In genomic region chr2:31206211-31206610, GRCm38 (mm10) we compare ENCODE assay signal across 19 mouse cellular contexts. TPM values are rescaled to one million over a fixed set of nuclear protein-coding genes. Genes with fewer than 3 reads are reported as not detected.
DNase-seq lines count a peak whose midpoint lies in the region; ATAC-seq and TF ChIP-seq lines count a peak whose summit lies in the region.
"Had no signal": no experiment of that assay in that cellular context is flagged by ENCODE, and none has a peak within 500 bp of the region (broad histone marks: within the 10 kb centered on the region; RNA-seq: fewer than 3 reads in every experiment).

No protein-coding gene starts in this region.

- 86% methylated on average over 4 of the region's 4 CpGs for WGBS in heart, embryonic 12.5 days
- WGBS in embryonic facial prominence, embryonic 10.5 days: 89% methylated on average over 4 of the region's 4 CpGs
- 75% methylated on average over 4 of the region's 4 CpGs for WGBS in embryonic facial prominence, embryonic 14.5 days
- WGBS in hindbrain, postnatal 0 days: 44% methylated on average over 4 of the region's 4 CpGs
- 88% methylated on average over 4 of the region's 4 CpGs for WGBS in thymus, adult 2 months

- no peak for ATAC-seq in heart, embryonic 12.5 days (ENCODE audit: insufficient number of reproducible peaks, low FRiP score)
- 0 out of 2 replicates have a peak, but pooled peaks have one; percentile 15 for ATAC-seq in embryonic facial prominence, embryonic 14.5 days (ENCODE audit: low read depth)
- 0 out of 2 replicates have a peak, but pooled peaks have one; percentile 14 for ATAC-seq in hindbrain, postnatal 0 days
- ATAC-seq: CD4-positive, CD25-positive, alpha-beta regulatory T cell, adult 4 months; intestine, postnatal 0 days had no signal

- peaks cover 47% of the 10 kb centered on the region for H3K36me3 ChIP-seq in heart, embryonic 12.5 days
- H3K36me3 ChIP-seq in embryonic facial prominence, embryonic 10.5 days (replicated peaks): peaks cover 66% of the 10 kb centered on the region
- peaks cover 47% of the 10 kb centered on the region for H3K36me3 ChIP-seq in embryonic facial prominence, embryonic 14.5 days (ENCODE audit: control insufficient read depth, insufficient read depth, low read length)
- peaks cover 16% of the 10 kb centered on the region for H3K36me3 ChIP-seq in hindbrain, postnatal 0 days (ENCODE audit: insufficient read depth, low read length)
- H3K36me3 ChIP-seq in thymus, adult 2 months (ENCODE audit: control insufficient read depth, insufficient read depth, low read length): peaks cover 5% of the 10 kb centered on the region; the same call in 1 of the 2 replicates

- no peak for DNase-seq in heart, adult 18-20 months
- DNase-seq in embryonic facial prominence, embryonic 10.5 days (ENCODE audit: low spot score): no peak
- DNase-seq in embryonic facial prominence, embryonic 14.5 days (ENCODE audit: low spot score): peak; percentile 61
- no peak for DNase-seq in hindbrain, postnatal 0 days (ENCODE audit: low spot score)
- no peak for DNase-seq in thymus, adult 2 months
- DNase-seq in urinary bladder, adult 18-20 months (ENCODE audit: low spot score in 2 of 2): no peak
- DNase-seq: cerebellum, adult 11 months; cerebellum, postnatal 25 days; kidney, postnatal 14 days; lung, adult 2 months; spleen, adult 18-20 months; thymus, postnatal 14 days had no signal

- H3K27ac ChIP-seq in heart, embryonic 12.5 days (ENCODE audit: poor library complexity, severe bottlenecking): 0 out of 2 replicates have a peak overlapping the region, but pooled peaks have one; percentile 36
- H3K27ac ChIP-seq in embryonic facial prominence, embryonic 10.5 days (replicated peaks): peak overlapping the region; percentile 26; the same call in 1 of the 2 replicates
- H3K27ac ChIP-seq in embryonic facial prominence, embryonic 14.5 days (replicated peaks; ENCODE audit: low read depth, low read length): no peak overlapping the region
- H3K27ac ChIP-seq in hindbrain, postnatal 0 days: peak overlapping the region; percentile 45; the same call in 1 of the 2 replicates
- H3K27ac ChIP-seq in thymus, adult 2 months (ENCODE audit: control insufficient read depth, insufficient read depth, low read length): no peak overlapping the region
- H3K27ac ChIP-seq: embryonic facial prominence, embryonic 12.5 days; forebrain, embryonic 10.5 days; macrophage; stomach, embryonic 15.5 days had no signal

- no peaks in the 10 kb centered on the region for H3K9me3 ChIP-seq in heart, embryonic 12.5 days (replicated peaks)
- H3K9me3 ChIP-seq in embryonic facial prominence, embryonic 10.5 days: no peaks in the 10 kb centered on the region
- no peaks in the 10 kb centered on the region for H3K9me3 ChIP-seq in embryonic facial prominence, embryonic 14.5 days (ENCODE audit: control insufficient read depth, low read length)
- no peaks in the 10 kb centered on the region for H3K9me3 ChIP-seq in hindbrain, postnatal 0 days (ENCODE audit: low read length)
- H3K9me3 ChIP-seq: embryonic facial prominence, embryonic 12.5 days; forebrain, embryonic 10.5 days; stomach, embryonic 15.5 days had no signal

- no peak overlapping the region for H3K4me2 ChIP-seq in heart, embryonic 12.5 days
- H3K4me2 ChIP-seq in embryonic facial prominence, embryonic 14.5 days (ENCODE audit: low read depth, low read length): no peak overlapping the region
- H3K4me2 ChIP-seq in hindbrain, postnatal 0 days (ENCODE audit: low read depth, low read length): no peak overlapping the region
- H3K4me2 ChIP-seq: embryonic facial prominence, embryonic 12.5 days; stomach, embryonic 15.5 days had no signal

- no peaks in the 10 kb centered on the region for H3K27me3 ChIP-seq in heart, embryonic 12.5 days (replicated peaks)
- H3K27me3 ChIP-seq in embryonic facial prominence, embryonic 10.5 days (replicated peaks; ENCODE audit: low read depth, poor library complexity, severe bottlenecking): no peaks in the 10 kb centered on the region
- H3K27me3 ChIP-seq in embryonic facial prominence, embryonic 14.5 days (replicated peaks; ENCODE audit: control insufficient read depth, insufficient read depth, low read length): no peaks in the 10 kb centered on the region
- no peaks in the 10 kb centered on the region for H3K27me3 ChIP-seq in hindbrain, postnatal 0 days (ENCODE audit: insufficient read depth, low read length)
- no peaks in the 10 kb centered on the region for H3K27me3 ChIP-seq in thymus, adult 2 months (ENCODE audit: control insufficient read depth, insufficient read depth, low read length)
- H3K27me3 ChIP-seq: embryonic facial prominence, embryonic 12.5 days; stomach, embryonic 15.5 days had no signal

- no peak overlapping the region for H3K4me3 ChIP-seq in heart, embryonic 12.5 days
- H3K4me3 ChIP-seq in embryonic facial prominence, embryonic 10.5 days: no peak overlapping the region
- no peak overlapping the region for H3K4me3 ChIP-seq in embryonic facial prominence, embryonic 14.5 days (ENCODE audit: low read depth, low read length)
- no peak overlapping the region for H3K4me3 ChIP-seq in hindbrain, postnatal 0 days (ENCODE audit: low read length)
- no peak overlapping the region for H3K4me3 ChIP-seq in thymus, adult 2 months (ENCODE audit: control insufficient read depth, insufficient read depth, low read length)
- H3K4me3 ChIP-seq: embryonic facial prominence, embryonic 12.5 days; forebrain, embryonic 10.5 days; stomach, embryonic 15.5 days had no signal

- no peak for TF ChIP-seq CTCF in hindbrain, postnatal 0 days (IDR thresholded peaks at IDR 0.05; ENCODE audit: low read depth)
- TF ChIP-seq CTCF in thymus, adult 2 months (IDR thresholded peaks at IDR 0.05; ENCODE audit: borderline replicate concordance, control insufficient read depth, extremely low read depth, insufficient read depth, low read length, poor library complexity): no peak

- H3K4me1 ChIP-seq in heart, embryonic 12.5 days (replicated peaks): peaks cover 85% of the 10 kb centered on the region
- H3K4me1 ChIP-seq in embryonic facial prominence, embryonic 10.5 days: peaks cover 43% of the 10 kb centered on the region
- peaks cover 3% of the 10 kb centered on the region; the same call in 1 of the 2 replicates for H3K4me1 ChIP-seq in embryonic facial prominence, embryonic 14.5 days (ENCODE audit: control insufficient read depth, insufficient read depth, low read length)
- peaks cover 4% of the 10 kb centered on the region; the same call in 1 of the 2 replicates for H3K4me1 ChIP-seq in hindbrain, postnatal 0 days (ENCODE audit: insufficient read depth, low read length)
- no peaks in the 10 kb centered on the region for H3K4me1 ChIP-seq in thymus, adult 2 months (replicated peaks; ENCODE audit: control insufficient read depth, insufficient read depth, low read length)
- H3K4me1 ChIP-seq: stomach, embryonic 15.5 days had no signal

- TF ChIP-seq POLR2A in thymus, adult 2 months (IDR thresholded peaks at IDR 0.05; ENCODE audit: control insufficient read depth, extremely low read depth, insufficient read depth, low read length, poor library complexity): no peak

- 0 out of 2 replicates have a peak overlapping the region, but pooled peaks have one; percentile 22 for H3K9ac ChIP-seq in heart, embryonic 12.5 days
- no peak overlapping the region for H3K9ac ChIP-seq in embryonic facial prominence, embryonic 14.5 days (ENCODE audit: low read depth, low read length)
- no peak overlapping the region for H3K9ac ChIP-seq in hindbrain, postnatal 0 days (replicated peaks; ENCODE audit: low read length)
- H3K9ac ChIP-seq: embryonic facial prominence, embryonic 12.5 days; stomach, embryonic 15.5 days had no signal

RNA-seq across cellular contexts. Expression of gene Ncs1, which starts 39.4 kb away (rescaled TPM):
- 51.7 and 52.8 TPM in 2 replicates for polyA plus RNA-seq in heart, embryonic 12.5 days (2016; fragmentation: Nextera tagmentation; extraction: Ambion mirVana)
- 10 to 100 TPM; 12.2 to 12.7 TPM for total RNA-seq in heart, adult 18-20 months (2021)
- 66.0 and 66.5 TPM in 2 replicates for polyA plus RNA-seq in embryonic facial prominence, embryonic 10.5 days (2016; fragmentation: Nextera tagmentation; extraction: Ambion mirVana)
- 45.6 and 49.2 TPM in 2 replicates for polyA plus RNA-seq in embryonic facial prominence, embryonic 14.5 days (2014; fragmentation: Nextera tagmentation; extraction: Ambion mirVana)
- total RNA-seq in hindbrain, postnatal 0 days (2014; rRNA removed): 185 and 190 TPM in 2 replicates
- 162 and 167 TPM in 2 replicates for polyA plus RNA-seq in hindbrain, postnatal 0 days (2015; fragmentation: Nextera tagmentation; extraction: Ambion mirVana)
- 2.4 and 2.5 TPM in 2 replicates for polyA plus RNA-seq in thymus, adult 2 months (2012; rRNA removed)

RNA-seq across cellular contexts. Expression of gene Gpr107, which starts 54.1 kb away (rescaled TPM):
- polyA plus RNA-seq in heart, embryonic 12.5 days (2016; fragmentation: Nextera tagmentation; extraction: Ambion mirVana): 37.4 and 40.4 TPM in 2 replicates
- 10 to 100 TPM; 26.2 to 27.4 TPM for total RNA-seq in heart, adult 18-20 months (2021)
- polyA plus RNA-seq in embryonic facial prominence, embryonic 10.5 days (2016; fragmentation: Nextera tagmentation; extraction: Ambion mirVana): 28.7 and 32.4 TPM in 2 replicates
- polyA plus RNA-seq in embryonic facial prominence, embryonic 14.5 days (2014; fragmentation: Nextera tagmentation; extraction: Ambion mirVana): 27.4 and 28.6 TPM in 2 replicates
- total RNA-seq in hindbrain, postnatal 0 days (2014; rRNA removed): 49.3 and 52.9 TPM in 2 replicates
- polyA plus RNA-seq in hindbrain, postnatal 0 days (2015; fragmentation: Nextera tagmentation; extraction: Ambion mirVana): 28.2 and 31.9 TPM in 2 replicates
- 33.2 and 34.6 TPM in 2 replicates for polyA plus RNA-seq in thymus, adult 2 months (2012; rRNA removed)

Comparison
In these comparisons a context has a peak if more than half of its experiments do, and no peak if none do; other contexts are left out.
1. H3K27ac ChIP-seq: peak in heart, embryonic 12.5 days (single experiment), embryonic facial prominence, embryonic 10.5 days (single experiment) and hindbrain, postnatal 0 days (single experiment); none in embryonic facial prominence, embryonic 14.5 days (single experiment) and thymus, adult 2 months (single experiment).
2. RNA of gene Ncs1, which starts 39.4 kb away (polyA plus RNA-seq): 162 to 167 TPM in hindbrain, postnatal 0 days, 66.0 to 66.5 TPM in embryonic facial prominence, embryonic 10.5 days, 51.7 to 52.8 TPM in heart, embryonic 12.5 days and 45.6 to 49.2 TPM in embryonic facial prominence, embryonic 14.5 days; 2.4 to 2.5 TPM in thymus, adult 2 months; every median in the first group is over 10 times any median in the second.